Mouse (Mus musculus) stomach, embryonic 16.5 days (tissue): ENCODE data around the gene Sult2b1. TPM values are rescaled to one million over a fixed set of nuclear protein-coding genes. Genes with fewer than 3 reads are reported as not detected.

Experiments
- ATAC-seq: fragments of 200-750 bp; cut with Nextera tagmentation; 2 replicates; pipeline ENCODE4 v1.8.0; 2017; ENCODE audit warnings: moderate number of reproducible peaks, moderate TSS enrichment; ENCODE audit not compliant: insufficient read depth, low FRiP score
- H3K27ac ChIP-seq: fragments of 300-500 bp; sonication (generic); 2 replicates; pipeline ENCODE4 v1.5.1; 2014; ENCODE audit warnings: low read length
- H3K27me3 ChIP-seq: fragments of 300-500 bp; sonication (generic); 2 replicates; pipeline ENCODE4 v1.6.1; 2014; ENCODE audit warnings: low read length, control low read depth, mixed read lengths; ENCODE audit not compliant: control insufficient read depth, insufficient read depth
- H3K36me3 ChIP-seq: fragments of 300-500 bp; sonication (generic); 2 replicates; pipeline ENCODE4 v1.6.1; 2014; ENCODE audit warnings: low read length; ENCODE audit not compliant: control insufficient read depth, insufficient read depth
- H3K4me1 ChIP-seq: fragments of 300-500 bp; sonication (generic); 2 replicates; pipeline ENCODE4 v1.6.1; 2014; ENCODE audit warnings: low read length, control low read depth, mixed read lengths; ENCODE audit not compliant: control insufficient read depth, insufficient read depth
- H3K4me2 ChIP-seq: fragments of 300-500 bp; sonication (generic); 2 replicates; pipeline ENCODE4 v1.6.1; 2014; ENCODE audit warnings: low read depth, low read length, mixed read lengths
- H3K4me3 ChIP-seq: fragments of 300-500 bp; sonication (generic); replicated peaks from 2 replicates; pipeline ENCODE4 v1.5.1; 2014; ENCODE audit warnings: mild to moderate bottlenecking, low read length
- H3K9ac ChIP-seq: fragments of 300-500 bp; sonication (generic); 2 replicates; pipeline ENCODE4 v1.6.1; 2014; ENCODE audit warnings: low read length
- H3K9me3 ChIP-seq: fragments of 300-500 bp; sonication (generic); replicated peaks from 2 replicates; pipeline ENCODE4 v1.6.1; 2016; ENCODE audit warnings: low read length, control low read depth; ENCODE audit not compliant: control insufficient read depth
- WGBS: fragments of 180-500 bp; shearing (Covaris S2); extraction: QIAGEN DNeasy Blood & Tissue Kit; methylation state at CpG from one replicate; pipeline ENCODE4 v1.1.7; 2014; 5-methylcytosine and 5-hydroxymethylcytosine counted together
- polyA plus RNA-seq: library from polyadenylated mRNA; unstranded; fragments of >200 nt; fragmentation: Nextera tagmentation; extraction: Ambion mirVana; gene quantifications from 2 replicates; pipeline ENCODE4 v1.2.1, GENCODE M21; 2015

Sult2b1 gene
- polyA plus RNA-seq, 1 experiment from 2014 or later, result 32.7 TPM

DNA sequence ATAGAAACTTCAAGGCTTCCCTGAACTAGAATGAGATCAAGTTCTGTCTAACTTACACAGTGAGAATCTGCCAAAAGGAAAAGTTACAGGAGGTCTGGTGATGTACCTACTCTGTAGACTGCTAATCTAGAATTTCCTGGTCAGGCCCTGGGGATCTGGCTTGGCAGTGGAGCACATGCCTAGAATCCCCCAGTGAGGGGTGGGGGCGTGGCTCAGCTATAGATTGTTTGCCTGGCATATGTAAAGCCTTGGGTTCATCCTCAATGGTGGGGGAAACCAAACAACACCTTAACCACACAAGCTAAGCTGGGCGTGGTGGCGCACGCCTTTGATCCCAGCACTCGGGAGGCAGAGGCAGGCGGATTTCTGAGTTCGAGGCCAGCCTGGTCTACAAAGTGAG, 86.6 kb downstream of the Sult2b1 start:
- Histone ChIP-seq H3K9ac (no peak overlapping the region), H3K4me2 (no peak overlapping the region), H3K9me3 (no peaks in the 10 kb centered on the region), H3K4me3 (no peak overlapping the region), H3K27ac (no peak overlapping the region), H3K36me3 (no peaks in the 10 kb centered on the region), H3K4me1 (peaks cover 10% of the 10 kb centered on the region), H3K27me3 (peaks cover 20% of the 10 kb centered on the region; the same call in 1 of the 2 replicates)
- 80% methylated on average over 6 of the region's 7 CpGs for WGBS
- ATAC-seq, result no peak

DNA sequence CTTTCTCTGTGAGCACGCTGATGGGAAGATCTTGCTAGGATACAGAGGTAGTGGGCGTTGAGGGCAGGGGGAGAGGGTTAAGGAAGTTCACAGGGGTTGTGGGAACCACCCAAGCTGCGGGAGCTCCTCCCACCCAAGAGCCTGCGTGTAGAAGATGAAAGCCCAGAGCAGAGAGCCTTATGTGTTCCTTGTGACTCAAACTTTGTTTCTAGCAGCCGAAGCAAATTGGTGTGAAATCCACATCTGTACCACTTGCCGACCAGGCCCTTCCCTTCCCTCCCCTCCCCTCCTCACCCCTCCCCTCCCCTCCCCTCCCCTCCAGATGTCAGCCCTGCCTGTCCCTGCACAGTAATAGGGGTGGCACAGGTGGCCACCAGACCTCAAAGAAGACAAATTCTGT, 89.4 kb downstream of the Sult2b1 start:
- H3K36me3 ChIP-seq, result no peaks in the 10 kb centered on the region
- peaks cover 4% of the 10 kb centered on the region for H3K4me1 ChIP-seq
- no peak overlapping the region for H3K4me3 ChIP-seq
- 15% methylated on average over 6 of the region's 6 CpGs for WGBS
- no peak overlapping the region for H3K27ac ChIP-seq
- peaks cover 15% of the 10 kb centered on the region; the same call in 1 of the 2 replicates for H3K27me3 ChIP-seq
- ATAC-seq, result no peak; the same call in 1 of the 2 replicates
- no peaks in the 10 kb centered on the region for H3K9me3 ChIP-seq
- no peak overlapping the region for H3K9ac ChIP-seq
- no peak overlapping the region for H3K4me2 ChIP-seq

DNA sequence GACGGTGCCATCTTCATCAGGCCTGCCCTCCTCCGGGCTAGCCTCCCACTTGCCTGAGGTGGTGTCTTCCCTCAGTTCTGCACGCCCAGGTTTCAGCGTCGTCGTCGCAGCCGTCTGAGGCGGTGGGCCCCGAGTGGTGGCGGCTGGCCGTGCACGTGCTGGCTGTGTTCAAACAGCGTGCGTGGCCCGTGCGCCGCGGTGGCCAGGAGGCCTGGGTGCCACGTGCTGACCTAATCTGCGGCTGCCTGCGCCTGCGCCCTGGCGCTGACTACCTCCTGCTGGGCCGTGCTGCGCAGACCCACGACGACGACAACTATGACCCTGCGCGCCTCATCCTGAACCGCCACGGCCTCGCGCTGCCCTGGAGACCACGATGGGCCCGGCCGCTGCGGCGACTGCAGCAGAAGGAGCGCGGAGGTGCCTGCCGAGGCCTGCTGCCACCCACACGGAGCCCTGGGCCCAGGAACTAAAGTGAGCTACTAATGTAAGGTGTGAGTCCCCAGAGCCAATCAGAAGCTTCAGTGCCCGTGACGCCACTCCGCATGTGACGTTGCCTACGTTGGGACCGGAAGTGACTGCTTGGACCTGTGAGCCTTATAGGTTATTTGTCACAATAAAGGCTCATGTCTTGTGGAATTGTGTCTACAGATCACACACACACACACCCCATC, 90.4 kb downstream of the Sult2b1 start, which contains the start of gene Sec1:
Gene Sec1 (minus strand): TSS at position 482 of the 671 bp plus-strand sequence.
- no peak for ATAC-seq
- H3K4me3 ChIP-seq, result no peak within 1 kb of the TSS
- H3K36me3 ChIP-seq, result no peaks in the 10 kb centered on the region
- no peak within 1 kb of the TSS for H3K4me2 ChIP-seq
- no peaks in the 10 kb centered on the region for H3K9me3 ChIP-seq
- H3K27me3 ChIP-seq, result peaks cover 6% of the 10 kb centered on the region; the same call in 1 of the 2 replicates
- no peak within 1 kb of the TSS for H3K27ac ChIP-seq
- 90% methylated on average over 50 of the region's 50 CpGs for WGBS
- no peak within 1 kb of the TSS for H3K9ac ChIP-seq
- no peaks in the 10 kb centered on the region for H3K4me1 ChIP-seq

DNA sequence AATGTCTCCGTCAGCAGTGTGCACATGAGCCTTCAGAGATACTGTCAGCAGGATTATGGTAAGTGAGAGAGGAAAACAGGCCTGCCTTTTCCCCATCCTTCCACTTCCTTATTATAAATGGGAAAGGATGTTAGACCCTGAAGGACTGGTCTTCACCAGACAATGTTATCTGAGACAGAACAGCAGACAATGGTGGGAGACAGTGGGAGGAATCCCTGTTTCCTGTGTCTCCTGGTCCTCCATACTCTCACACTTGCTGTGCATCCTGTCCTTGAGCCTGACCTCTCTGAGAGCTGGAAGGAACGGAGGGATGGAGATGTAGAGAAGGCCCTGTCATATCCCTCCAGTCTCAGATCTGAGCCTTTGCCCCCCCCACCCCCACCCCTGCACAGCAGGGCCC, 92.1 kb downstream of the Sult2b1 start:
- Histone ChIP-seq H3K4me2 (no peak overlapping the region), H3K4me3 (no peak overlapping the region), H3K9ac (no peak overlapping the region), H3K27ac (no peak overlapping the region), H3K9me3 (no peaks in the 10 kb centered on the region), H3K27me3 (no peaks in the 10 kb centered on the region), H3K36me3 (no peaks in the 10 kb centered on the region), H3K4me1 (no peaks in the 10 kb centered on the region)
- no peak for ATAC-seq
- WGBS, result 83% methylated on average over 2 of the region's 2 CpGs

DNA sequence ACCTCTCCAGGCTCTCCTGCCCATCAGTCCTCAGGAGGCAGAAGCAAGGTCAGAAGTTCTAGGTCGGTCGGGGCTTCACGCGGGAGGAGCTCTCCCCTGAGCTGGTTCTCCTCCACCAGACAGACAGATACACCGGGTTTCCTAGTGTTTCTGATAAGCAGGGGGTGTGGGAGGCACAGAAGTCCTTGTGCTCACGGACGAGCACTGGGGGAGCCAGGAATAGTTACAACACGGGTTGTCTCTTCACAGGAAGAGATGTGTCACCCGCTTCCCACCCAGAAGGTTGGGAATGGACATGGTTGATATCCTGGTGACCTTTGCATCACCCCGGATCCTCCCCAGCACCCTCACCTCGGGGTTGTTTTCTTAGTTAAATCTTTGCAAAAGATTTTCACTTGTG, 94.7 kb downstream of the Sult2b1 start:
- Histone ChIP-seq H3K9ac (no peak overlapping the region), H3K27ac (no peak overlapping the region), H3K9me3 (no peaks in the 10 kb centered on the region), H3K27me3 (no peaks in the 10 kb centered on the region), H3K4me1 (peaks cover 20% of the 10 kb centered on the region), H3K36me3 (no peaks in the 10 kb centered on the region), H3K4me2 (no peak overlapping the region), H3K4me3 (no peak overlapping the region)
- ATAC-seq, result no peak
- 58% methylated on average over 11 of the region's 11 CpGs for WGBS

DNA sequence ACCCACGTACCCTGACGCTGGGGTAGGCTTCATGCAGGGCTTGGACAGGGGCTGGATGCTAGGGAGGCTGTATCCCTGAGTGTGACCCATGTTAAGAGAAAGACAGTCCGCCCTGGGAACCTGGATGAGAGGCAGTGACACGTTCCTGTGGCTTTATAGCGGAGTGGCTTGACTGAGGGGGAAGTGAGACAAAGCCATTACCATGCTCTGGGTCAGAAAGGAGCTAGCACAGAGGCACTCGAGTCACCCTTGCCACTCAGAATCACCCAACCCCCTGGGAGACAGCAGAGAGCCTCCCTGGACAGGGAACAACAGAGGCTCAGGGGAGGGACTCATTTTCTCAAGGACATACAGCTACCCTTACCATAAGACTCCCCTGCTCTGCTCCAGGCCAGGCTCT, 95.4 kb downstream of the Sult2b1 start:
- WGBS, result 68% methylated on average over 6 of the region's 6 CpGs
- H3K4me2 ChIP-seq, result no peak overlapping the region

DNA sequence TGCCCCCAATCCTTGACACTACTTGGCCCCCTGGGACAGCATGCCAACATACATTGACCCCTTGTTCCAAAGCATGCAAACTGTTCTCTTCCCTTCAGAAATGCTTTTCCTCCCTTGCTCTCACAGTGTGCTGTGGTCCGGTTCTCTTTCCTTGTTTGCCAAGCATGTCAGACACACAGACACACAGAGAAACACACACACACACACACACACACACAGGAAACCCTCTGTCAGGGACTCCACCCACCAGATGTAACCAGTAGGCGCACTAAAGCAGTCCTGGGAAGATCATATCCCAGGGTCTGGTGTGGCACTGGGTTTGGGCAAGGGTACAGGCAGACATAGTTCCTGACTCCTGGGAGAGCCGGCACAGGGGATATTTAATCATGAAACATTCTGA, 97.6 kb downstream of the Sult2b1 start:
- ATAC-seq, result no peak

More for the DNA sequence above, 95.4 kb downstream of the Sult2b1 start:
- no peaks in the 10 kb centered on the region for H3K27me3 ChIP-seq
- H3K27ac ChIP-seq, result no peak overlapping the region
- no peak overlapping the region for H3K4me3 ChIP-seq
- no peak overlapping the region for H3K9ac ChIP-seq
- no peaks in the 10 kb centered on the region for H3K9me3 ChIP-seq
- H3K4me1 ChIP-seq, result peaks cover 20% of the 10 kb centered on the region
- H3K36me3 ChIP-seq, result no peaks in the 10 kb centered on the region
- ATAC-seq, result no peak

DNA sequence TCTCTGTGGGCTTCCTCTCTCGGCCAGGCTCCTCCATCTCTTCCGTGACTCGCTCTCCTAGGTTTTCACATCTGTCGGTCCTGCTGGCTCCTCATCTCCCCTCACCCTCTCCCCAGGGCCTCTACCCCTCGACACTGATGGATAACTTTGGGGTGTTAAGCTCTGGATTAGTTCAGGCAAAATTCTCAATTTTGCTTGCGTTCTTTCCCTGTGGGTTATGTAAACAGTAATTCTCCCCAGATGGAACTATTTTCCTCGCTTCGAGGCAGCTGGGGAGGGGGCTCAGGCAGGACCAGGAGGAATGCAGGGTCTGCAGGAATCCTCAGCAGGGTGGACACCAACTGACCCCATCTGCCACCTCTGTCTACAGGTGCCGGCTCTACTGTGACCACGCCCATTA, 98.7 kb downstream of the Sult2b1 start:
- H3K9me3 ChIP-seq, result no peaks in the 10 kb centered on the region
- H3K4me2 ChIP-seq, result 0 out of 2 replicates have a peak overlapping the region, but pooled peaks have one; percentile 10
- H3K27ac ChIP-seq, result no peak overlapping the region
- no peak for ATAC-seq
- H3K36me3 ChIP-seq, result no peaks in the 10 kb centered on the region
- WGBS, result 27% methylated on average over 10 of the region's 10 CpGs
- peaks cover 31% of the 10 kb centered on the region for H3K4me1 ChIP-seq
- H3K4me3 ChIP-seq, result no peak overlapping the region
- H3K9ac ChIP-seq, result peak overlapping the region; percentile 48; the same call in 1 of the 2 replicates
- no peaks in the 10 kb centered on the region for H3K27me3 ChIP-seq

More for the DNA sequence above, 97.6 kb downstream of the Sult2b1 start:
- 55% methylated on average over 3 of the region's 3 CpGs for WGBS
- no peaks in the 10 kb centered on the region for H3K27me3 ChIP-seq
- no peaks in the 10 kb centered on the region for H3K36me3 ChIP-seq
- H3K27ac ChIP-seq, result no peak overlapping the region
- H3K4me3 ChIP-seq, result no peak overlapping the region
- H3K4me1 ChIP-seq, result peaks cover 31% of the 10 kb centered on the region
- no peaks in the 10 kb centered on the region for H3K9me3 ChIP-seq
- H3K4me2 ChIP-seq, result no peak overlapping the region
- H3K9ac ChIP-seq, result 0 out of 2 replicates have a peak overlapping the region, but pooled peaks have one; percentile 26

DNA sequence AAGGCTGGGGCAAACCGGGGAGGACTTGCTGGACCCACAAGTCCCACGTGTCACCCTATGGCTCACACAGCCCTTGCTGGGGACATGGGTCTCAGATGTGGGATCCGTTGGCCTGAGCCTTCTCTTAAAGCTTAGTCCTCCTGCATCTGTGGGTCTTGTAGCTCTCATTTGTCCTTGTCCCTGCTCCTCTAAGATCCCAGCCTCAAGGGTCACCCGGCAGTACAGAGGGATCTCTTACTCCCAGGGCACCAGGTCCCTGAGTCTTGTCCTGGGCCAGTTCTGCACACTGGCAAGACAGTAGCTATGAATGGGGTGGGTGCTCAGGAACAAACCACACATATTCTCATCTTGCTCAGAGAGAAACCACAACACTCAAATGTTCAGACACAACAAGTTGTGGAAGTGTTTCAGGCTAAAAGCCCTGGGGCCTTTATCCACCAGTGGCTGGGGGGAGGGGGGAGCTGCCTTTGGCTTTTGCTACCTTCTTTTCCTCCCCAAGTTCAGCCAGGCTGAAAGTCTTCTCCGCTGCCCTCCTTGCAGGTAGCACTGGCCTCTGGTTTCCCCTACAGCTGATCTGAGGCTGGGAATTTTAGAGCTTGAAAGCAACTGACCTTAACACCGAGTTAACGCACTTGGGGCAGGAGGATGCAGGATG, 100.9 kb downstream of the Sult2b1 start, which contains the start of gene Ntn5:
Gene Ntn5 (plus strand): TSS at position 627 of the 655 bp plus-strand sequence.
- Histone ChIP-seq H3K27me3 (no peaks in the 10 kb centered on the region), H3K4me3 (no peak within 1 kb of the TSS), H3K4me1 (peaks cover 31% of the 10 kb centered on the region), H3K9ac (peak within 1 kb of the TSS; percentile 48; the same call in 1 of the 2 replicates), H3K4me2 (no peak within 1 kb of the TSS), H3K9me3 (no peaks in the 10 kb centered on the region), H3K36me3 (no peaks in the 10 kb centered on the region), H3K27ac (no peak within 1 kb of the TSS)
- ATAC-seq, result no peak
- 71% methylated on average over 7 of the region's 7 CpGs for WGBS
